Mouse (Mus musculus) Patski (cell line): Measurements from ENCODE around the gene Arhgef11. TPM values are rescaled to one million over a fixed set of nuclear protein-coding genes. Genes with fewer than 3 reads are reported as not detected.

ENCODE experiments used
- ATAC-seq: fragments of 100-300 bp; one replicate; pipeline ENCODE4 v1.8.0; 2021
- CTCF ChIA-PET: fragments of 350-600 bp; sonication (Branson Sonifier 250); formaldehyde crosslinking; loops from one replicate; lab custom pipeline; 2022; ENCODE audit warnings: inconsistent platforms; lab: Charles Lee
- POLR2A ChIA-PET: fragments of 350-600 bp; sonication (Branson Sonifier 250); formaldehyde crosslinking; loops from one replicate; lab custom pipeline; 2022; ENCODE audit warnings: antibody characterized with exemption, inconsistent platforms; lab: Charles Lee
- DNase-seq: peaks from one replicate; pipeline ENCODE4 v3.0.0-alpha.2; 2011; ENCODE audit warnings: low read depth, low spot score
- H3K27me3 ChIP-seq: fragments of 371-371 bp; one replicate; pipeline ENCODE4 v1.5.1; 2021
- CTCF ChIP-seq: fragments of 100-300 bp; IDR thresholded peaks from one replicate; pipeline ENCODE4 v1.5.1; 2021
- in situ Hi-C: fragments of 300-500 bp; cut with MboI; formaldehyde crosslinking; loops from 3 replicates; pipeline ENCODE4 v1.11.1; 2018; ENCODE audit warnings: low pct_unique_long_range_greater_than_20kb, mixed read lengths
- polyA plus RNA-seq: library from polyadenylated mRNA; unstranded; gene quantifications from one replicate; pipeline ENCODE4 v1.2.3, GENCODE M21; 2021

Gene Arhgef11
- polyA plus RNA-seq, 1 experiment from 2014 or later = 41.9 TPM

- ATAC-seq = no peak
- peaks cover 4% of the 10 kb centered on the region for H3K27me3 ChIP-seq
- in situ Hi-C loops = no loop called here
- no peak for DNase-seq
- POLR2A ChIA-PET = interaction anchor here (0.6 to 1.1 kb wide), 2 partner anchors 11 to 51 kb away, joined by 3 to 4 read pairs; no protein-coding TSS in a partner anchor
- no peak for TF ChIP-seq CTCF
- CTCF ChIA-PET = interaction anchor here (1.3 to 1.5 kb wide), 2 partner anchors 8 to 11 kb away, joined by 4 to 5 read pairs; no protein-coding TSS in a partner anchor
These were observed 3.0 kb downstream of the Arhgef11 start for GRCm38 (mm10) chr3:87620218-87620891.

GRCm38 (mm10) chr3:87624899-87625298 lies 7.5 kb downstream of the Arhgef11 start:
- H3K27me3 ChIP-seq = no peaks in the 10 kb centered on the region
- POLR2A ChIA-PET = interaction anchor here (0.6 kb wide), 1 partner anchor 552 kb away, joined by 3 read pairs; no protein-coding TSS in a partner anchor
- in situ Hi-C loops = no loop called here
- ATAC-seq (no peak), DNase-seq (no peak)
- CTCF ChIA-PET = interaction anchor here (1.6 to 2.4 kb wide), 2 partner anchors 11 to 15 kb away, joined by 3 to 7 read pairs; no protein-coding TSS in a partner anchor
- no peak for TF ChIP-seq CTCF

DNA sequence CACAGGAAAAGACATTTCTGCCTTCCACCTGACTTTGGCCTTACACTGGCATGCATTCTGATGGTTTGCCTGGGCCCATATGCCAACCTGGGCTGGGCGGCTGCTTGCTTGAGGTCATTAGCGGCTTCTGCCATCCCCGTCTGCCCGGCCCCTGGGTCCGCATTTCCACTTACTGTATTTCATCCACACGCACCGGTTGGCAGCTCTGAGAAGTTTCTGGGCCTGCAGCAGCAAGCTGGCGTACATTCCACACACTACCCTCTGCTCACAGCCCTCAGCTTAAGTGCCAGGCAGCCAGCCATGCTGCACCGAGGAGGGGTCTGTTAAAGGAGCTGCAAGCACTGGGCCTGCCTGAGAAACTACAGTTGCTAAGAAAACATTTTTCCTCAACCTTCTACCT lies 13.5 kb downstream of the Arhgef11 start:
- TF ChIP-seq CTCF = no peak
- ATAC-seq (no peak), DNase-seq (no peak)
- ChIA-PET CTCF (interaction anchor here (1.4 to 3.2 kb wide), 3 partner anchors 8 to 11 kb away, joined by 4 to 14 read pairs (median 5); no protein-coding TSS in a partner anchor), POLR2A (interaction anchor here (0.7 kb wide), 1 partner anchor 11 kb away, joined by 3 read pairs; no protein-coding TSS in a partner anchor)
- in situ Hi-C loops = no loop called here
- H3K27me3 ChIP-seq = no peaks in the 10 kb centered on the region

DNA sequence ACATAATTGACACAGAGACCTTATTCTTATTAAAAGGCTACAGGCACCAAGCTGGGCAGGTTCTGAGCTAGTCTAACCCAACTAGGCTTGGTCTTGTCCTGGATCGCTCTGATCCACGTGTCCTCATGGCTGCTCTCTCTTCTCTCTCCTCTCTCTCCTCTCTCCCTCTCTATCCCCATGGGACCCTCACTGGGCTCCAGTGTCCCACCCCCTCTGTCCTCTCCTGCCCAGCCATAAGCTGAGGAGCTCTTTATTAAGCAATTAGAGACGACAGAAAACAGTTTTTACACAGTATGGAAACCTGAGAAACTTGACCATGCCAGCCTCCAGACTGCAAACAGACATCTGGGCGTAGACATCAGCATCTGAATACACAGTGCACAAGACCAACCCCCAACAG lies 14.0 kb downstream of the Arhgef11 start:
- ChIA-PET CTCF (interaction anchor here (1.3 to 3.2 kb wide), 4 partner anchors 9 to 24 kb away, joined by 3 to 14 read pairs (median 4); no protein-coding TSS in a partner anchor), POLR2A (interaction anchor here (0.7 kb wide), 1 partner anchor 11 kb away, joined by 3 read pairs; no protein-coding TSS in a partner anchor)
- ATAC-seq (no peak), DNase-seq (no peak)
- in situ Hi-C loops = no loop called here
- no peaks in the 10 kb centered on the region for H3K27me3 ChIP-seq
- TF ChIP-seq CTCF = no peak

DNA sequence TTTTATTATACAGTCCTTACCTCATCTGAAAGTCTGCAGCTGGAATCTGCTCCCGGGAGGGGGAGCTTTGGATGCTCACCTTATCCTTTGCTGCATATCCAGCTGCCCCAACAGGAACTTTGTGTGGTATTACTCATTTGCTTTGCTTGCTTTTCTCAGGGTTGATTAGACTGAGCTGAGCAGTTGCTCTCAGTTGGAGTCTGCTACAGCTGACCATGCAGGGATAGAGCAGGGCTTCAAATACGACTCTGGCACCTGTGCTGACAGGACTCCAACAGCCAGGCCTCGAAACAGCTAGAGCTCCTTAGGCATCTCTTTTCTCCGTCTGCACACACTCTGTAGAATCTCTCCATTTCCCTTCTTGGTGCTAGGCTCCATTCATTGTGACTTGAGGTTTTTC lies 18.2 kb downstream of the Arhgef11 start:
- CTCF ChIA-PET = interaction anchor here (1.5 kb wide), 1 partner anchor 55 kb away, joined by 3 read pairs; no protein-coding TSS in a partner anchor
- DNase-seq (no peak), ATAC-seq (no peak)
- POLR2A ChIA-PET = interaction anchor here (0.8 kb wide), 1 partner anchor 17 kb away, joined by 3 read pairs; no protein-coding TSS in a partner anchor
- no peak for TF ChIP-seq CTCF
- in situ Hi-C loops = no loop called here
- H3K27me3 ChIP-seq = no peaks in the 10 kb centered on the region

DNA sequence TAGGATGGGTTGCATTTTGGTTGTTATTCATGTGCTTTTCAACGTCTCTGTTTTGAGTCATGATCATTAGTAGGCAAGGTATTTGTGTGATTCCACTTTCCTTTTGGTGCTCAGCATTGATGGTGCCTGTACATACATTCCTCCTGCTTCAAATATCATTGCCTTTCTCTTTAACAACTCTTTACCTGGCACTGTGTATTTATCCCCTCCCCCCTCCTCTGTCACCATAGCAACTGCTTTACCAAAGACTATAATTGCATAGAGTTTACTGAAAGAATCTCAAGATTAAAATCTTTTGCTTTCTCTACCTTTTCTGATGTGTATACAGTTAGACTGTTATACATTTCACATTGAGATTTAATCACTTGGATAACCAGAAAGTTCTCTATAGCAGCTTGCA lies 26.1 kb downstream of the Arhgef11 start:
- DNase-seq (no peak), ATAC-seq (no peak)
- POLR2A ChIA-PET = no interaction called here
- in situ Hi-C loops = no loop called here
- H3K27me3 ChIP-seq = no peaks in the 10 kb centered on the region
- TF ChIP-seq CTCF = no peak
- CTCF ChIA-PET = interaction anchor here (1.5 kb wide), 1 partner anchor 12 kb away, joined by 6 read pairs; no protein-coding TSS in a partner anchor

- ChIA-PET POLR2A (no interaction called here), CTCF (interaction anchor here (1.0 kb wide), 1 partner anchor 24 kb away, joined by 3 read pairs; no protein-coding TSS in a partner anchor)
- TF ChIP-seq CTCF = no peak
- DNase-seq (no peak), ATAC-seq (no peak)
- in situ Hi-C loops = no loop called here
- no peaks in the 10 kb centered on the region for H3K27me3 ChIP-seq
These were observed 28.8 kb downstream of the Arhgef11 start for GRCm38 (mm10) chr3:87646174-87646573.

DNA sequence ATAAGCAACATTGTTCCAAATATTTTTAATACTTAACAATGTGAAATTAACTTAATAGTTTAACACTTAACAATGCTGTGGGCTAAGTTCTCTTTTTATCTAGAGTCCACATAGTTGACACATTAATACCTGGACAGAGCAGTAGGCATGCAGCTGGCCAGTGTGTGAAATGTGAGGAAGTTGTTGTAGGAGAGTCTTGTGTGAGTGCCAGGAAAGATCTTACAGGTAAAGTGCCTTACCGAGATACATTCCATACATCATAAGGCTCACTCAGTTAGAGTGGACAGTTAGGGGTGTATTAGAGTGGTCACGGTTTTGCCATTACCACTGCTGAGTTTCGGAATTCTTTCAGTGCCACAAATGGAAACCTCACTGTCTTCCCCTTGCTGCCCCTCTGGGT lies 31.7 kb downstream of the Arhgef11 start:
- H3K27me3 ChIP-seq = no peaks in the 10 kb centered on the region
- ATAC-seq = no peak
- in situ Hi-C loops = no loop called here
- no peak for DNase-seq
- ChIA-PET POLR2A (interaction anchor here (0.9 kb wide), 1 partner anchor 23 kb away, joined by 3 read pairs; no protein-coding TSS in a partner anchor), CTCF (no interaction called here)
- no peak for TF ChIP-seq CTCF

- no peaks in the 10 kb centered on the region for H3K27me3 ChIP-seq
- peak; percentile 22 for TF ChIP-seq CTCF
- ATAC-seq = no peak
- ChIA-PET POLR2A (interaction anchor here (0.6 kb wide), 1 partner anchor 31 kb away, joined by 4 read pairs; no protein-coding TSS in a partner anchor), CTCF (interaction anchor here (1.4 kb wide), 1 partner anchor 11 kb away, joined by 4 read pairs; no protein-coding TSS in a partner anchor)
- in situ Hi-C loops = no loop called here
- DNase-seq = no peak
These were observed 41.0 kb downstream of the Arhgef11 start for GRCm38 (mm10) chr3:87658348-87658747.

DNA sequence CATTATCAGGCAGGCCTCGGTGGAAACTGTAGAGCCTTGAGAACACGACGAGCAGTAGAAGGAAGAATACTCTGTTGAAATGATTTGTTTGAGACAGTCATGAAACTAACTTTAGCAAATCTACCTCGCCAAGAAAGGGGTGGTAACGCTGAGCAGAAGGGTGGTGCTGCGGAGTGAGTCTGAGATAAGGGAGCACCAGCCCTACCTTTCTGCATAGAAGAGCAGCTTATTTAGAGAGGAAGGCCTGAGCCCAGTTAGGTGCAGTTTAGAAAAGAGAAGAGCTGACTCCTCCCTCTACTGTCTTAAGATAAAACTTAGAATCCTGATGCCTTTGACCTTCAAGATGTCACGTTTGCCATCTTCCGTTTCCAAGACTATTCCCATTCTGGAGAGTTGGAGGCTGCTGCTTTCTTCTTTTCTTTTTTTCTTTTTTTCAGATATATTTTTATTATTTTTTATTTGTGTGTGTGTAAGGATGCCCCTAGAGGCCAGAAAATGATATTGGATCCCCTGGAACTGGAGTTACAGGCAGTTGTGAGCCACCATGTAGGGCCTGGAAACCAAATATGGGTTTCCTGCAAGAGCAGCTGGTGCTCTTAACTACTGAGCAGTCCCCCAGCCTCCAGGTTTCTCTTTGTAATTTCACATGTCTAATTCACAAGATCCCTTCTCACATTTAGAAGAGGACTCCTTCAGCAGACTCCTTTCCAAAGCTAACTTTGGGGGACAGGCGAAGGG lies 42.5 kb downstream of the Arhgef11 start:
- CTCF ChIA-PET = interaction anchor here (0.8 to 1.4 kb wide), 3 partner anchors 9 to 30 kb away, joined by 3 to 4 read pairs (median 4); no protein-coding TSS in a partner anchor
- no peak for DNase-seq
- POLR2A ChIA-PET = interaction anchor here (0.7 kb wide), 1 partner anchor 55 kb away, joined by 3 read pairs; no protein-coding TSS in a partner anchor
- TF ChIP-seq CTCF = peak; percentile 50
- H3K27me3 ChIP-seq = no peaks in the 10 kb centered on the region
- no peak for ATAC-seq
- in situ Hi-C loops = no loop called here
